Mouse (Mus musculus) forebrain, embryonic 15.5 days (tissue): ENCODE data around the gene Ak4. TPM values are rescaled to one million over a fixed set of nuclear protein-coding genes. Genes with fewer than 3 reads are reported as not detected.

ENCODE experiments used
- ATAC-seq: fragments of 200-750 bp; cut with Nextera tagmentation; replicated peaks from 2 replicates; pipeline ENCODE4 v1.8.0; 2017; ENCODE audit warnings: mild to moderate bottlenecking, moderate TSS enrichment, moderate library complexity
- H3K27ac ChIP-seq: fragments of 300-500 bp; sonication (generic); replicated peaks from 2 replicates; pipeline ENCODE4 v1.5.1; 2015; ENCODE audit warnings: mild to moderate bottlenecking, inconsistent platforms
- H3K27me3 ChIP-seq: fragments of 300-500 bp; sonication (generic); 2 replicates; pipeline ENCODE4 v1.6.1; 2015; ENCODE audit warnings: inconsistent platforms
- H3K36me3 ChIP-seq: fragments of 300-500 bp; sonication (generic); 2 replicates; pipeline ENCODE4 v1.6.1; 2015; ENCODE audit warnings: mild to moderate bottlenecking, inconsistent platforms
- H3K4me1 ChIP-seq: fragments of 300-500 bp; sonication (generic); 2 replicates; pipeline ENCODE4 v1.6.1; 2015; ENCODE audit warnings: inconsistent platforms
- H3K4me2 ChIP-seq: fragments of 300-500 bp; sonication (generic); replicated peaks from 2 replicates; pipeline ENCODE4 v1.6.1; 2015; ENCODE audit warnings: mild to moderate bottlenecking, inconsistent platforms
- H3K4me3 ChIP-seq: fragments of 300-500 bp; sonication (generic); 2 replicates; pipeline ENCODE4 v1.5.1; 2015; ENCODE audit warnings: mild to moderate bottlenecking, inconsistent platforms
- H3K9ac ChIP-seq: fragments of 300-500 bp; sonication (generic); replicated peaks from 2 replicates; pipeline ENCODE4 v1.6.1; 2015; ENCODE audit warnings: mild to moderate bottlenecking, inconsistent platforms
- H3K9me3 ChIP-seq: fragments of 300-500 bp; sonication (generic); 2 replicates; pipeline ENCODE4 v1.6.1; 2016; ENCODE audit warnings: inconsistent platforms
- WGBS: fragments of 180-500 bp; shearing (Covaris S2); methylation state at CpG from one replicate; pipeline ENCODE4 v1.1.7; 2015; ENCODE audit warnings: mixed read lengths; 5-methylcytosine and 5-hydroxymethylcytosine counted together
- polyA plus RNA-seq: library from polyadenylated mRNA; unstranded; fragments of >200 nt; fragmentation: Nextera tagmentation; extraction: Ambion mirVana; gene quantifications from 2 replicates; pipeline ENCODE4 v1.2.1, GENCODE M21; 2015

The Ak4 gene
- polyA plus RNA-seq, 1 experiment from 2014 or later, result 9.0 TPM

- no peaks in the 10 kb centered on the region for H3K9me3 ChIP-seq
- peak overlapping the region; percentile 98 for H3K4me2 ChIP-seq
- no peak overlapping the region for H3K27ac ChIP-seq
- peak overlapping the region; percentile 54 for H3K4me3 ChIP-seq
- H3K9ac ChIP-seq, result peak overlapping the region; percentile 56
- peaks cover 15% of the 10 kb centered on the region for H3K4me1 ChIP-seq
- 3% methylated on average over 10 of the region's 10 CpGs for WGBS
- H3K27me3 ChIP-seq, result no peaks in the 10 kb centered on the region
- H3K36me3 ChIP-seq, result no peaks in the 10 kb centered on the region
- no peak for ATAC-seq
Measured at GRCm38 (mm10) chr4:101508431-101508830, 89.4 kb downstream of the Ak4 start.

DNA sequence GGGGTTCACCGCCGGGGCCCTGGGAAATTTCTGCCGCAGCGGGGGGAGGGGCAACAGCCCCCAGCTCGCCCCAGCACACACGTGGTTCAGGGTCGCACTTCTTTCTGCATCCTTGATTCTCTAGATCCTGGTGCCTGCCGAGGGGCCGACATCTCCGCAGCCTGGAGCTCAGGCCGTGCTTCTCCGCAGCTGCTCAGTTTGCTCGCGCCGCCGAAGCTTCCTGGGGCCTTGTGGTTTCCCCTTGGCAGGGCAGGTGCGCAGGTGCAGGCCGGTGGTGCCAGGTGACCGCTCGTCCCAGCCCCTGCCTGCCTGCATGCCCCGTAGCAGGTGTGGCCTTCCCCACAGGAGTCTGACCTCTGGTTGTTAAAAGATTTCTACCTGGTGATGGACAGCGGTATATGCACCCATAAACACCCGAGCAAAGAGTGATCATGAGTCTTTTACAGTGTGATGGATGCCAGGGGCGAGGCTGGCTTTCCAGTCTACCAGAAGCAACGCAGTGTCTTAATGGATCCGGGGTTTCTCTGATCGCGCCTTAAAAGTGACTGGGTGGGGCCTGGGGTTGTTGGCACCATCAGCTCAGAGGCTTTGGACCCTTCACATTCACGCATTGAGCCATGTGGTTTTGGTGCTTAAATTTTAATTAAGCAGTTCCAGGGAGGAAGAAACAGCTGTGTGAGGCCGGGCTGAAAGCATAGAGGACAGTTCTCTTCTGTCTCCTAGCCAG, 89.9 kb downstream of the Ak4 start:
- peak; percentile 67 for ATAC-seq
- Histone ChIP-seq H3K9ac (peak overlapping the region; percentile 56), H3K36me3 (no peaks in the 10 kb centered on the region), H3K9me3 (no peaks in the 10 kb centered on the region), H3K4me2 (peak overlapping the region; percentile 98), H3K27me3 (no peaks in the 10 kb centered on the region), H3K4me3 (peak overlapping the region; percentile 54), H3K4me1 (peaks cover 15% of the 10 kb centered on the region), H3K27ac (no peak overlapping the region)
- 3% methylated on average over 30 of the region's 30 CpGs for WGBS

GRCm38 (mm10) chr4:101510111-101510903, 91.2 kb downstream of the Ak4 start:
- H3K4me3 ChIP-seq, result no peak overlapping the region
- H3K27ac ChIP-seq, result no peak overlapping the region
- 83% methylated on average over 8 of the region's 8 CpGs for WGBS
- no peak overlapping the region for H3K9ac ChIP-seq
- peaks cover 15% of the 10 kb centered on the region for H3K4me1 ChIP-seq
- no peaks in the 10 kb centered on the region for H3K27me3 ChIP-seq
- no peak for ATAC-seq
- no peaks in the 10 kb centered on the region for H3K9me3 ChIP-seq
- H3K36me3 ChIP-seq, result no peaks in the 10 kb centered on the region
- H3K4me2 ChIP-seq, result no peak overlapping the region

DNA sequence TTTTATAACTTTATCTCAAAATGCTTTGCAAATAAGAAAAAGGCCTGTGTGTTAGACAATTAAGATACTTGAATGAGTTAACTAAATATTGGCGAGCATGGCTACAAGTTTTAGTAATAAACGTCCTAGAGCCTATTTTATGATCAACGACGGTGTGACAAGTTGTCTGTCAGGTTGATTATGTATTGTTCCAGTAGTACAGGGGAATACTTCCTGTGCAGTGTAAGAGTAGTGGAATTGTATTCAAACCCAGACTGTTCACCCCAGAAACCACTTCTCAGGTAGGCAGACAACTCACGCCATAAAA, 91.8 kb downstream of the Ak4 start:
- no peak for ATAC-seq
- H3K4me2 ChIP-seq, result no peak overlapping the region
- no peak overlapping the region for H3K9ac ChIP-seq
- 74% methylated on average over 5 of the region's 5 CpGs for WGBS
- no peak overlapping the region for H3K27ac ChIP-seq
- no peaks in the 10 kb centered on the region for H3K27me3 ChIP-seq
- peaks cover 15% of the 10 kb centered on the region for H3K4me1 ChIP-seq
- no peaks in the 10 kb centered on the region for H3K36me3 ChIP-seq
- no peak overlapping the region for H3K4me3 ChIP-seq
- H3K9me3 ChIP-seq, result no peaks in the 10 kb centered on the region

GRCm38 (mm10) chr4:101511768-101512521, 92.9 kb downstream of the Ak4 start:
- Histone ChIP-seq H3K4me1 (peaks cover 15% of the 10 kb centered on the region), H3K9ac (no peak overlapping the region), H3K27ac (no peak overlapping the region), H3K4me2 (no peak overlapping the region), H3K4me3 (no peak overlapping the region), H3K36me3 (no peaks in the 10 kb centered on the region), H3K9me3 (no peaks in the 10 kb centered on the region), H3K27me3 (no peaks in the 10 kb centered on the region)
- WGBS, result 94% methylated on average over 5 of the region's 5 CpGs
- ATAC-seq, result no peak

DNA sequence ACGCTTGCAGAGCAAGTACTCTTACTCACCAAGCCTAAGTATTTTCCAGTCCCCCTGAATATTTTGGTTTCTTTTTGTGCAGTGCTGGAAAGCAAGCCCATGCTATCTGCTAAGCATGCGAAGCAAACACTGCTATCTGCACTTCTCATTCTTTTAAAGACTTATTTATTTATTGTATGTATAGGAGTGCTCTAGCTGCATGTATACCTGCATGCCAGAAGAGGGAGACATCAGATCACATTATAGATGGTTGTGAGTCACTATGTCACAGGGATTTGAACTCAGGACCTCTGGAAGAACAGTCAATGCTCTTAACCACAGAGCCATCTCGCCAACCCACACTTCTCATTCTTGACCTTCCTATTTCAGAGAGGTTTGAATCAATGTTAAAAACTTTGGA, 94.2 kb downstream of the Ak4 start:
- H3K9me3 ChIP-seq, result no peaks in the 10 kb centered on the region
- H3K4me1 ChIP-seq, result peaks cover 15% of the 10 kb centered on the region
- H3K36me3 ChIP-seq, result no peaks in the 10 kb centered on the region
- no peak for ATAC-seq
- H3K27me3 ChIP-seq, result no peaks in the 10 kb centered on the region
- no peak overlapping the region for H3K4me2 ChIP-seq
- 95% methylated on average over 3 of the region's 3 CpGs for WGBS
- H3K27ac ChIP-seq, result no peak overlapping the region
- no peak overlapping the region for H3K4me3 ChIP-seq
- H3K9ac ChIP-seq, result no peak overlapping the region

DNA sequence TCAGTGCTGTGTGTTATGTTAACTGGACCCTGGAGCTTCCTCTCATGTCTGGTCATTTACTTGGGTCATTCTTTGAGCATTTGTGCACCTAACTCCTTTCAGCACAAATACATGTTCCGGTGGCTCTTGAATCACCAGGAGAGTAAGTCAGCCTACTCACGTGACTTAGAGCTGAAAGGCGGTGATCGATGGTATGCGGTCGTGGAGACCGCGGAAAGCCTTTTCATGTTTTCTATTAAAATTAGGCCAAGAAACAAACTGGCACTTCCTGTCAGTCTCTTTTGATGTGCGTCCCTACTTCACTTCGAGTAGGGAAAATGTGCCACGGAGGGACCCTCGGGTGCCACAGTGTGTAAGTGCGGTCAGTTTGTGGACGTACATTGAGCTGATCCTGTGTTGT, 96.8 kb downstream of the Ak4 start:
- ATAC-seq, result no peak
- Histone ChIP-seq H3K27me3 (no peaks in the 10 kb centered on the region), H3K9me3 (no peaks in the 10 kb centered on the region), H3K4me1 (no peaks in the 10 kb centered on the region), H3K4me3 (no peak overlapping the region), H3K4me2 (no peak overlapping the region), H3K9ac (no peak overlapping the region), H3K27ac (no peak overlapping the region), H3K36me3 (no peaks in the 10 kb centered on the region)
- 95% methylated on average over 14 of the region's 14 CpGs for WGBS

Other genes with a start within 250 kb of the Ak4 start
- 46.5 and 51.3 TPM in 2 replicates for gene Jak1, start 154.0 kb upstream of the Ak4 start, polyA plus RNA-seq
- 24.5 and 26.2 TPM in 2 replicates for gene Dnajc6, start 77.4 kb downstream of the Ak4 start, polyA plus RNA-seq
- 88.7 and 91.6 TPM in 2 replicates for gene Leprot, start 228.4 kb downstream of the Ak4 start, polyA plus RNA-seq